Mouse (Mus musculus) liver, embryonic 14.5 days (tissue): ENCODE data around the gene Galntl6.

ENCODE experiments used
- CTCF ChIP-seq: IDR thresholded peaks from 2 replicates; pipeline ENCODE4 v1.5.1; 2016; ENCODE audit warnings: antibody characterized with exemption, low read depth, control low read depth
- EP300 ChIP-seq: IDR thresholded peaks from 2 replicates; pipeline ENCODE4 v1.6.1; 2016; ENCODE audit warnings: antibody characterized with exemption, low read depth

- no peak for TF ChIP-seq EP300
- TF ChIP-seq CTCF, result no peak
These were observed 403.4 kb downstream of the Galntl6 start for GRCm38 (mm10) chr8:58509051-58509450.
